Mouse (Mus musculus) spleen, adult 10 weeks (tissue): Measurements from ENCODE around the gene Mdfi. TPM values are rescaled to one million over a fixed set of nuclear protein-coding genes. Genes with fewer than 3 reads are reported as not detected.

Experiments used
- polyA plus RNA-seq: library from polyadenylated mRNA; stranded (reverse); fragments of 350-450 nt; fragmentation: Illumina TruSeq; extraction: RNeasy Lipid Tissue Mini Kit (QIAGEN cat#74804); gene quantifications from one replicate; pipeline ENCODE4 v1.2.3, GENCODE M21; 2015; ENCODE audit warnings: low replicate concordance; ENCODE audit not compliant: insufficient read depth

Mdfi gene
- not detected for polyA plus RNA-seq

GRCm38 (mm10) chr17:47834482-47834767 lies at the start of gene Mdfi:
Gene Mdfi (minus strand): TSS chr17:47834691.

Other genes starting within 250 kb of the Mdfi start
- 7.4 TPM for gene Bysl, start 223.2 kb downstream of the Mdfi start, polyA plus RNA-seq
- 45.4 TPM for gene Med20, start 223.1 kb downstream of the Mdfi start, polyA plus RNA-seq
- gene Gm20517, start 223.1 kb downstream of the Mdfi start, polyA plus RNA-seq = 0.79 TPM
- 6.0 TPM for gene Usp49, start 204.0 kb downstream of the Mdfi start, polyA plus RNA-seq
- 90.5 TPM for gene Tomm6, start 146.3 kb downstream of the Mdfi start, polyA plus RNA-seq
- 1.0 TPM for gene Frs3, start 145.7 kb downstream of the Mdfi start, polyA plus RNA-seq
- 0.12 TPM for gene Gm21981, start 140.2 kb downstream of the Mdfi start, polyA plus RNA-seq
- not detected for gene Prickle4, start 140.0 kb downstream of the Mdfi start, polyA plus RNA-seq
- gene Pgc, start 107.8 kb downstream of the Mdfi start, polyA plus RNA-seq = not detected
- gene Tfeb, start 97.7 kb downstream of the Mdfi start, polyA plus RNA-seq = 15.4 TPM
- 8.1 TPM for gene Foxp4, start 90.0 kb upstream of the Mdfi start, polyA plus RNA-seq
- gene 1700122O11Rik, start 203.6 kb upstream of the Mdfi start, polyA plus RNA-seq = not detected